Mouse (Mus musculus) limb, embryonic 14.5 days (tissue): ENCODE data around the gene Aak1. TPM values are rescaled to one million over a fixed set of nuclear protein-coding genes. Genes with fewer than 3 reads are reported as not detected.

Source experiments
- ATAC-seq: fragments of 200-750 bp; cut with Nextera tagmentation; 2 replicates; pipeline ENCODE4 v1.8.0; 2017; ENCODE audit warnings: low read depth, moderate number of reproducible peaks, moderate TSS enrichment; ENCODE audit not compliant: low FRiP score
- DNase-seq: peaks from one replicate; pipeline ENCODE4 v3.0.0-alpha.2; 2015; ENCODE audit warnings: low spot score
- H3K27ac ChIP-seq: fragments of 300-500 bp; sonication (generic); replicated peaks from 2 replicates; pipeline ENCODE4 v1.5.1; 2014; ENCODE audit warnings: low read depth, mild to moderate bottlenecking, low read length, moderate library complexity, mixed read lengths
- H3K27me3 ChIP-seq: fragments of 300-500 bp; sonication (generic); 2 replicates; pipeline ENCODE4 v1.6.1; 2014; ENCODE audit warnings: low read length, mixed read lengths; ENCODE audit not compliant: control insufficient read depth, insufficient read depth
- H3K36me3 ChIP-seq: fragments of 300-500 bp; sonication (generic); 2 replicates; pipeline ENCODE4 v1.6.1; 2014; ENCODE audit warnings: mild to moderate bottlenecking, low read length, moderate library complexity, mixed read lengths; ENCODE audit not compliant: control insufficient read depth, insufficient read depth
- H3K4me1 ChIP-seq: fragments of 300-500 bp; sonication (generic); 2 replicates; pipeline ENCODE4 v1.6.1; 2014; ENCODE audit warnings: antibody characterized with exemption, low read length, mixed read lengths; ENCODE audit not compliant: control insufficient read depth, insufficient read depth
- H3K4me2 ChIP-seq: fragments of 300-500 bp; sonication (generic); replicated peaks from 2 replicates; pipeline ENCODE4 v1.6.1; 2014; ENCODE audit warnings: low read depth, mild to moderate bottlenecking, low read length, moderate library complexity; ENCODE audit not compliant: severe bottlenecking
- H3K4me3 ChIP-seq: fragments of 300-500 bp; sonication (generic); replicated peaks from 2 replicates; pipeline ENCODE4 v1.5.1; 2014; ENCODE audit warnings: low read length
- H3K9ac ChIP-seq: fragments of 300-500 bp; sonication (generic); 2 replicates; pipeline ENCODE4 v1.6.1; 2014; ENCODE audit warnings: mild to moderate bottlenecking, low read depth, low read length, moderate library complexity; ENCODE audit not compliant: severe bottlenecking
- H3K9me3 ChIP-seq: fragments of 300-500 bp; sonication (generic); 2 replicates; pipeline ENCODE4 v1.6.1; 2016; ENCODE audit warnings: low read length; ENCODE audit not compliant: control insufficient read depth
- POLR2A ChIP-seq: fragments of 200-500 bp; IDR thresholded peaks from 2 replicates; pipeline ENCODE4 v1.8.0; 2012; ENCODE audit warnings: inconsistent platforms, mild to moderate bottlenecking, moderate library complexity, borderline replicate concordance; ENCODE audit not compliant: insufficient read depth, insufficient read length; ENCODE audit errors: extremely low read depth
- WGBS: fragments of 180-500 bp; shearing (Covaris S2); extraction: QIAGEN DNeasy Blood & Tissue Kit; methylation state at CpG from one replicate; pipeline ENCODE4 v1.1.7; 2014; 5-methylcytosine and 5-hydroxymethylcytosine counted together
- polyA plus RNA-seq, 2 experiments: library from polyadenylated mRNA; depleted of rRNA in 1 of 2; stranded (reverse) in 1 of 2; unstranded in 1 of 2; fragments of >200 nt; fragmentation: Nextera tagmentation in 1 of 2; extraction: Ambion mirVana in 1 of 2; gene quantifications; 2 replicates each; pipeline versions ENCODE4 v1.2.1 to v1.2.3; 2012 to 2014

Aak1 gene
- polyA plus RNA-seq, 2 experiments: 19.8 to 24.7 TPM

GRCm38 (mm10) chr6:86819926-86820325 is 29.4 kb upstream of the Aak1 start:
- H3K9ac ChIP-seq: no peak overlapping the region
- no peak overlapping the region for H3K4me3 ChIP-seq
- peaks cover 6% of the 10 kb centered on the region; the same call in 1 of the 2 replicates for H3K4me1 ChIP-seq
- no peak for TF ChIP-seq POLR2A
- no peaks in the 10 kb centered on the region for H3K9me3 ChIP-seq
- ATAC-seq (no peak), DNase-seq (no peak)
- H3K27ac ChIP-seq: no peak overlapping the region
- no peaks in the 10 kb centered on the region for H3K27me3 ChIP-seq
- H3K4me2 ChIP-seq: no peak overlapping the region
- no peaks in the 10 kb centered on the region for H3K36me3 ChIP-seq
- 71% methylated on average over 5 of the region's 5 CpGs for WGBS

GRCm38 (mm10) chr6:86820690-86821089 is 28.6 kb upstream of the Aak1 start:
- DNase-seq: no peak
- no peak overlapping the region for H3K9ac ChIP-seq
- 0 out of 2 replicates have a peak, but pooled peaks cover 3% of the 10 kb centered on the region for H3K4me1 ChIP-seq
- H3K9me3 ChIP-seq: no peaks in the 10 kb centered on the region
- ATAC-seq: no peak
- no peak overlapping the region for H3K4me3 ChIP-seq
- no peak overlapping the region for H3K4me2 ChIP-seq
- no peak for TF ChIP-seq POLR2A
- no peak overlapping the region for H3K27ac ChIP-seq
- 67% methylated on average over 7 of the region's 7 CpGs for WGBS
- no peaks in the 10 kb centered on the region for H3K27me3 ChIP-seq
- H3K36me3 ChIP-seq: no peaks in the 10 kb centered on the region

- no peaks in the 10 kb centered on the region for H3K27me3 ChIP-seq
- no peak overlapping the region for H3K9ac ChIP-seq
- H3K4me3 ChIP-seq: peak overlapping the region; percentile 13
- DNase-seq (no peak), ATAC-seq (peak; percentile 55)
- peak overlapping the region; percentile 44 for H3K4me2 ChIP-seq
- no peak for TF ChIP-seq POLR2A
- H3K27ac ChIP-seq: no peak overlapping the region
- no peaks in the 10 kb centered on the region for H3K36me3 ChIP-seq
- 0 out of 2 replicates have a peak, but pooled peaks cover 3% of the 10 kb centered on the region for H3K4me1 ChIP-seq
- no peaks in the 10 kb centered on the region for H3K9me3 ChIP-seq
- WGBS: 5% methylated on average over 19 of the region's 19 CpGs
Measured at GRCm38 (mm10) chr6:86822285-86823050, 26.8 kb upstream of the Aak1 start.

- no peaks in the 10 kb centered on the region for H3K9me3 ChIP-seq
- no peaks in the 10 kb centered on the region for H3K27me3 ChIP-seq
- ATAC-seq: no peak
- 23% methylated on average over 9 of the region's 9 CpGs for WGBS
- H3K27ac ChIP-seq: no peak overlapping the region
- H3K9ac ChIP-seq: no peak overlapping the region
- H3K4me3 ChIP-seq: peak overlapping the region; percentile 13; the same call in 1 of the 2 replicates
- H3K4me2 ChIP-seq: peak overlapping the region; percentile 44; the same call in 1 of the 2 replicates
- DNase-seq: no peak
- TF ChIP-seq POLR2A: no peak
- H3K4me1 ChIP-seq: 0 out of 2 replicates have a peak, but pooled peaks cover 3% of the 10 kb centered on the region
- H3K36me3 ChIP-seq: no peaks in the 10 kb centered on the region
Measured at GRCm38 (mm10) chr6:86823051-86823431, 26.3 kb upstream of the Aak1 start.

GRCm38 (mm10) chr6:86823824-86824223 is 25.5 kb upstream of the Aak1 start:
- Histone ChIP-seq H3K27me3 (no peaks in the 10 kb centered on the region), H3K9me3 (no peaks in the 10 kb centered on the region), H3K36me3 (no peaks in the 10 kb centered on the region), H3K4me1 (0 out of 2 replicates have a peak, but pooled peaks cover 3% of the 10 kb centered on the region), H3K9ac (no peak overlapping the region), H3K4me3 (no peak overlapping the region), H3K4me2 (no peak overlapping the region), H3K27ac (no peak overlapping the region)
- DNase-seq: no peak
- WGBS: 42% methylated on average over 10 of the region's 10 CpGs
- ATAC-seq: no peak
- no peak for TF ChIP-seq POLR2A
